Mouse (Mus musculus) midbrain, embryonic 13.5 days (tissue): ENCODE measurements around the gene Hdac7. TPM values are rescaled to one million over a fixed set of nuclear protein-coding genes. Genes with fewer than 3 reads are reported as not detected.

Experiments used
- ATAC-seq: fragments of 200-750 bp; cut with Nextera tagmentation; 2 replicates; pipeline ENCODE4 v1.8.0; 2017; ENCODE audit warnings: mild to moderate bottlenecking, moderate TSS enrichment, moderate library complexity
- H3K27ac ChIP-seq: fragments of 300-500 bp; sonication (generic); 2 replicates; pipeline ENCODE4 v1.5.1; 2015; ENCODE audit warnings: inconsistent platforms, mild to moderate bottlenecking, moderate library complexity
- H3K27me3 ChIP-seq: fragments of 300-500 bp; sonication (generic); 2 replicates; pipeline ENCODE4 v1.6.1; 2015; ENCODE audit warnings: mild to moderate bottlenecking, inconsistent platforms
- H3K36me3 ChIP-seq: fragments of 300-500 bp; sonication (generic); 2 replicates; pipeline ENCODE4 v1.6.1; 2015; ENCODE audit warnings: mild to moderate bottlenecking, inconsistent platforms
- H3K4me1 ChIP-seq: fragments of 300-500 bp; sonication (generic); replicated peaks from 2 replicates; pipeline ENCODE4 v1.6.1; 2015; ENCODE audit warnings: inconsistent platforms
- H3K4me2 ChIP-seq: fragments of 300-500 bp; sonication (generic); replicated peaks from 2 replicates; pipeline ENCODE4 v1.6.1; 2015; ENCODE audit warnings: moderate library complexity, mild to moderate bottlenecking, inconsistent platforms
- H3K4me3 ChIP-seq: fragments of 300-500 bp; sonication (generic); replicated peaks from 2 replicates; pipeline ENCODE4 v1.5.1; 2015; ENCODE audit warnings: mild to moderate bottlenecking, inconsistent platforms
- H3K9ac ChIP-seq: fragments of 300-500 bp; sonication (generic); replicated peaks from 2 replicates; pipeline ENCODE4 v1.6.1; 2015; ENCODE audit warnings: mild to moderate bottlenecking, inconsistent platforms
- H3K9me3 ChIP-seq: fragments of 300-500 bp; sonication (generic); 2 replicates; pipeline ENCODE4 v1.6.1; 2016; ENCODE audit warnings: mild to moderate bottlenecking, inconsistent platforms
- WGBS: fragments of 180-500 bp; shearing (Covaris S2); methylation state at CpG from one replicate; pipeline ENCODE4 v1.1.7; 2015; 5-methylcytosine and 5-hydroxymethylcytosine counted together
- polyA plus RNA-seq: library from polyadenylated mRNA; unstranded; fragments of >200 nt; fragmentation: Nextera tagmentation; extraction: Ambion mirVana; gene quantifications from 2 replicates; pipeline ENCODE4 v1.2.1, GENCODE M21; 2015

The Hdac7 gene
- polyA plus RNA-seq, 1 experiment from 2014 or later = 31.4 TPM

GRCm38 (mm10) chr15:97829432-97829831, 14.9 kb downstream of the Hdac7 start:
- Histone ChIP-seq H3K4me1 (peaks cover 79% of the 10 kb centered on the region), H3K27ac (no peak overlapping the region), H3K9ac (peak overlapping the region; percentile 99; the same call in 1 of the 2 replicates), H3K4me3 (peak overlapping the region; percentile 87), H3K27me3 (peaks cover 10% of the 10 kb centered on the region; the same call in 1 of the 2 replicates), H3K9me3 (no peaks in the 10 kb centered on the region), H3K36me3 (no peaks in the 10 kb centered on the region), H3K4me2 (peak overlapping the region; percentile 68)
- no peak for ATAC-seq
- 56% methylated on average over 2 of the region's 2 CpGs for WGBS

GRCm38 (mm10) chr15:97828901-97829338, 15.4 kb downstream of the Hdac7 start:
- Histone ChIP-seq H3K4me3 (peak overlapping the region; percentile 87; the same call in 1 of the 2 replicates), H3K4me2 (peak overlapping the region; percentile 68)

GRCm38 (mm10) chr15:97828221-97828842, 16.0 kb downstream of the Hdac7 start:
- peaks cover 87% of the 10 kb centered on the region for H3K4me1 ChIP-seq
- peaks cover 7% of the 10 kb centered on the region; the same call in 1 of the 2 replicates for H3K27me3 ChIP-seq
- no peaks in the 10 kb centered on the region for H3K9me3 ChIP-seq
- 60% methylated on average over 6 of the region's 6 CpGs for WGBS
- no peak for ATAC-seq
- peak overlapping the region; percentile 68 for H3K4me2 ChIP-seq
- H3K9ac ChIP-seq = peak overlapping the region; percentile 42
- H3K27ac ChIP-seq = no peak overlapping the region
- H3K4me3 ChIP-seq = no peak overlapping the region; the same call in 1 of the 2 replicates
- no peaks in the 10 kb centered on the region for H3K36me3 ChIP-seq

More at GRCm38 (mm10) chr15:97828901-97829338, 15.4 kb downstream of the Hdac7 start:
- WGBS = 64% methylated on average over 5 of the region's 5 CpGs
- no peak for ATAC-seq
- H3K9me3 ChIP-seq = no peaks in the 10 kb centered on the region
- peaks cover 10% of the 10 kb centered on the region; the same call in 1 of the 2 replicates for H3K27me3 ChIP-seq
- peak overlapping the region; percentile 42 for H3K9ac ChIP-seq
- H3K36me3 ChIP-seq = no peaks in the 10 kb centered on the region
- H3K4me1 ChIP-seq = peaks cover 83% of the 10 kb centered on the region
- no peak overlapping the region for H3K27ac ChIP-seq

DNA sequence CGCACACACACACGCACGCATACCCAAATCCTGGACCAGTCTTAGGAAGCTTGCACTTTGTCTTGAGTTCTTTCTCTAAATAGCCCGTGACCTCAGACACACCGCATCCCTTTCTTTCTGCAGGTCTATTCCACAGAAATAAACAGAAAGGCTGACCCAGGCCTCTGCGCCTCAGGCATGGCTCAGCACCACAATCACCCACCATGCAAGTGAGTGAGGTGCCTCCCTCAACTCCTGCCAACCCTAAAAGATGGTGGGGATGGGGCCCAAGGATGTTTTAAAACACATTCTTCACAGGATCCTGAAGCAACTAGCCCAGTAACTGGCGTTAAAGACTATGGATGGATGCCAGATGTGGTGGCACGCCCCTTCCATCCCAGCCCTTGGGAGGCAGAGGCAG, 16.9 kb downstream of the Hdac7 start:
- no peaks in the 10 kb centered on the region for H3K27me3 ChIP-seq
- no peak for ATAC-seq
- peaks cover 87% of the 10 kb centered on the region for H3K4me1 ChIP-seq
- H3K9me3 ChIP-seq = no peaks in the 10 kb centered on the region
- H3K9ac ChIP-seq = no peak overlapping the region
- no peak overlapping the region for H3K4me2 ChIP-seq
- no peak overlapping the region for H3K27ac ChIP-seq
- no peak overlapping the region for H3K4me3 ChIP-seq
- WGBS = 95% methylated on average over 8 of the region's 8 CpGs
- H3K36me3 ChIP-seq = no peaks in the 10 kb centered on the region

GRCm38 (mm10) chr15:97826588-97827261, 17.6 kb downstream of the Hdac7 start:
- Histone ChIP-seq H3K9ac (peak overlapping the region; percentile 41; the same call in 1 of the 2 replicates), H3K9me3 (no peaks in the 10 kb centered on the region), H3K4me1 (peaks cover 87% of the 10 kb centered on the region), H3K27ac (no peak overlapping the region), H3K36me3 (no peaks in the 10 kb centered on the region), H3K4me3 (no peak overlapping the region), H3K27me3 (no peaks in the 10 kb centered on the region), H3K4me2 (no peak overlapping the region)
- ATAC-seq = no peak
- 70% methylated on average over 5 of the region's 5 CpGs for WGBS

GRCm38 (mm10) chr15:97825941-97826587, 18.2 kb downstream of the Hdac7 start:
- WGBS = 36% methylated on average over 12 of the region's 12 CpGs
- H3K4me3 ChIP-seq = no peak overlapping the region
- H3K4me2 ChIP-seq = peak overlapping the region; percentile 40; the same call in 1 of the 2 replicates

GRCm38 (mm10) chr15:97825071-97825940, 19.0 kb downstream of the Hdac7 start:
- Histone ChIP-seq H3K4me2 (peak overlapping the region; percentile 40), H3K4me1 (peaks cover 91% of the 10 kb centered on the region), H3K9me3 (no peaks in the 10 kb centered on the region), H3K27ac (0 out of 2 replicates have a peak overlapping the region, but pooled peaks have one; percentile 19), H3K27me3 (no peaks in the 10 kb centered on the region), H3K4me3 (peak overlapping the region; percentile 2; the same call in 1 of the 2 replicates), H3K9ac (peak overlapping the region; percentile 41), H3K36me3 (0 out of 2 replicates have a peak, but pooled peaks cover 4% of the 10 kb centered on the region)
- 11% methylated on average over 29 of the region's 29 CpGs for WGBS
- no peak for ATAC-seq

More at GRCm38 (mm10) chr15:97825941-97826587, 18.2 kb downstream of the Hdac7 start:
- peak overlapping the region; percentile 41 for H3K9ac ChIP-seq
- ATAC-seq = no peak
- H3K9me3 ChIP-seq = no peaks in the 10 kb centered on the region
- H3K27ac ChIP-seq = 0 out of 2 replicates have a peak overlapping the region, but pooled peaks have one; percentile 19
- peaks cover 92% of the 10 kb centered on the region for H3K4me1 ChIP-seq
- no peaks in the 10 kb centered on the region for H3K36me3 ChIP-seq
- H3K27me3 ChIP-seq = no peaks in the 10 kb centered on the region

DNA sequence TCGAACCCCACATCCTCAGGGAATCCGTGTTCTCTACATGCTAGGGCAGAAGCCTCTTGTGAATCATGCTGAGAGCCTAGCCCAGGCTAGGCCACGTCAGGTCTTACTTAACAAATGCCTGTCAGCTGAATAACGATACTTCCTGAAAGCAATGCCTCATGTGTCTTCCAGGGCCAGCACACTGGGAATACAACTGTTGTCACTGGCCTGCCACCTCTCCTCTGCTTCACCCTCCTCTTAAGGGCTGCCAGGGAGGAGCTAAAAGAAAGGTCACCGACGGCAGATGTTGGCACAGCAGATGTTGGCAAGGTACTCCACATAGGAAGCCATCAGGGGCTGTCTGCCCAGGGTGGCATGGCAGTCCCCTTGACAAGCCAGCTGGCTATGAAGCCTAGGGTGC, 20.3 kb downstream of the Hdac7 start:
- WGBS = 88% methylated on average over 6 of the region's 6 CpGs
- H3K9me3 ChIP-seq = no peaks in the 10 kb centered on the region
- 0 out of 2 replicates have a peak overlapping the region, but pooled peaks have one; percentile 7 for H3K27ac ChIP-seq
- H3K36me3 ChIP-seq = 0 out of 2 replicates have a peak, but pooled peaks cover 4% of the 10 kb centered on the region
- ATAC-seq = no peak
- no peak overlapping the region for H3K9ac ChIP-seq
- peaks cover 84% of the 10 kb centered on the region for H3K4me1 ChIP-seq
- no peaks in the 10 kb centered on the region for H3K27me3 ChIP-seq
- no peak overlapping the region for H3K4me3 ChIP-seq
- no peak overlapping the region for H3K4me2 ChIP-seq

GRCm38 (mm10) chr15:97823479-97823878, 20.8 kb downstream of the Hdac7 start:
- no peaks in the 10 kb centered on the region for H3K27me3 ChIP-seq
- H3K4me2 ChIP-seq = no peak overlapping the region
- H3K27ac ChIP-seq = peak overlapping the region; percentile 7; the same call in 1 of the 2 replicates
- H3K9me3 ChIP-seq = no peaks in the 10 kb centered on the region
- WGBS = 67% methylated on average over 12 of the region's 12 CpGs
- H3K4me1 ChIP-seq = peaks cover 79% of the 10 kb centered on the region
- ATAC-seq = no peak
- H3K9ac ChIP-seq = no peak overlapping the region
- H3K36me3 ChIP-seq = 0 out of 2 replicates have a peak, but pooled peaks cover 4% of the 10 kb centered on the region
- H3K4me3 ChIP-seq = no peak overlapping the region

GRCm38 (mm10) chr15:97822545-97823228, 21.6 kb downstream of the Hdac7 start:
- no peak overlapping the region for H3K4me2 ChIP-seq
- H3K27ac ChIP-seq = no peak overlapping the region
- H3K9ac ChIP-seq = no peak overlapping the region
- WGBS = 53% methylated on average over 11 of the region's 12 CpGs
- H3K4me3 ChIP-seq = no peak overlapping the region
- H3K9me3 ChIP-seq = no peaks in the 10 kb centered on the region
- H3K4me1 ChIP-seq = peaks cover 75% of the 10 kb centered on the region
- 0 out of 2 replicates have a peak, but pooled peaks cover 4% of the 10 kb centered on the region for H3K36me3 ChIP-seq
- no peak for ATAC-seq
- H3K27me3 ChIP-seq = no peaks in the 10 kb centered on the region
